Mouse (Mus musculus): Measurements from ENCODE around the gene Dmpk.
A peak's percentile ranks its signal among the peaks of the same experiment; 100 is the strongest.

Gene Dmpk

GRCm38 (mm10) chr7:19096421-19096976, 12.8 kb downstream of the Dmpk start:
- DNase-seq (ENCODE audit: low read depth, low spot score), result no peak

- no peak for DNase-seq (ENCODE audit: low read depth, low spot score)
These were observed 13.6 kb downstream of the Dmpk start for GRCm38 (mm10) chr7:19097217-19097616.

GRCm38 (mm10) chr7:19097863-19098262, 14.2 kb downstream of the Dmpk start:
- DNase-seq (ENCODE audit: low read depth, low spot score), result no peak

- no peak for DNase-seq (ENCODE audit: low read depth, low spot score)
These were observed 15.2 kb downstream of the Dmpk start for GRCm38 (mm10) chr7:19098811-19099210.

GRCm38 (mm10) chr7:19100290-19100689, 16.6 kb downstream of the Dmpk start:
- DNase-seq (ENCODE audit: low read depth, low spot score), result no peak

GRCm38 (mm10) chr7:19103741-19104140, 20.1 kb downstream of the Dmpk start:
- no peak for DNase-seq (ENCODE audit: low read depth, low spot score)

GRCm38 (mm10) chr7:19104486-19104885, 20.8 kb downstream of the Dmpk start:
- DNase-seq (ENCODE audit: low read depth, low spot score), result no peak

GRCm38 (mm10) chr7:19107436-19107835, 23.8 kb downstream of the Dmpk start:
- DNase-seq (ENCODE audit: low read depth, low spot score), result no peak

- no peak for DNase-seq (ENCODE audit: low read depth, low spot score)
These were observed 25.9 kb downstream of the Dmpk start for GRCm38 (mm10) chr7:19109565-19109964.

GRCm38 (mm10) chr7:19118028-19118771, 34.6 kb downstream of the Dmpk start, which contains the start of gene Gm4969:
TSS of gene Gm4969 (minus strand) at chr7:19118368.
- no peak for DNase-seq (ENCODE audit: low read depth, low spot score)

GRCm38 (mm10) chr7:19119083-19119482, 35.4 kb downstream of the Dmpk start:
- DNase-seq (ENCODE audit: low read depth, low spot score), result no peak

- peak; percentile 91 for DNase-seq (ENCODE audit: low read depth, low spot score)
These were observed 36.2 kb downstream of the Dmpk start, which contains the start of gene Fbxo46 for GRCm38 (mm10) chr7:19119631-19120429. TSS of gene Fbxo46 (plus strand) at chr7:19119859.

- no peak for DNase-seq (ENCODE audit: low read depth, low spot score)
These were observed 38.0 kb downstream of the Dmpk start for GRCm38 (mm10) chr7:19121686-19122085.

- no peak for DNase-seq (ENCODE audit: low read depth, low spot score)
These were observed 41.1 kb downstream of the Dmpk start for GRCm38 (mm10) chr7:19124713-19125112.

GRCm38 (mm10) chr7:19127744-19128143, 44.1 kb downstream of the Dmpk start:
- DNase-seq (ENCODE audit: low read depth, low spot score), result no peak

- DNase-seq (ENCODE audit: low read depth, low spot score), result no peak
These were observed 45.7 kb downstream of the Dmpk start for GRCm38 (mm10) chr7:19129396-19129795.

- no peak for DNase-seq (ENCODE audit: low read depth, low spot score)
These were observed 47.0 kb downstream of the Dmpk start for GRCm38 (mm10) chr7:19130657-19131056.

GRCm38 (mm10) chr7:19131324-19131848, 47.7 kb downstream of the Dmpk start:
- peak; percentile 60 for DNase-seq (ENCODE audit: low read depth, low spot score)

- DNase-seq (ENCODE audit: low read depth, low spot score), result no peak
These were observed 52.5 kb downstream of the Dmpk start for GRCm38 (mm10) chr7:19136168-19136567.

GRCm38 (mm10) chr7:19136673-19137334, 53.2 kb downstream of the Dmpk start:
- no peak for DNase-seq (ENCODE audit: low read depth, low spot score)

- no peak for DNase-seq (ENCODE audit: low read depth, low spot score)
These were observed 53.7 kb downstream of the Dmpk start for GRCm38 (mm10) chr7:19137380-19137779.
